Mouse (Mus musculus) heart, embryonic 11.5 days (tissue): Measurements from ENCODE around the gene Etnk2. TPM values are rescaled to one million over a fixed set of nuclear protein-coding genes. Genes with fewer than 3 reads are reported as not detected.
A peak's percentile ranks its signal among the peaks of the same experiment; 100 is the strongest.

Source experiments
- ATAC-seq: fragments of 200-750 bp; cut with Nextera tagmentation; replicated peaks from 2 replicates; pipeline ENCODE4 v1.8.0; 2017; ENCODE audit warnings: moderate library complexity; ENCODE audit not compliant: insufficient number of reproducible peaks, low FRiP score, low TSS enrichment
- H3K27ac ChIP-seq: fragments of 300-500 bp; sonication (generic); 2 replicates; pipeline ENCODE4 v1.5.1; 2014; ENCODE audit warnings: mild to moderate bottlenecking, low read depth, low read length
- H3K27me3 ChIP-seq: fragments of 300-500 bp; sonication (generic); 2 replicates; pipeline ENCODE4 v1.6.1; 2014; ENCODE audit warnings: mild to moderate bottlenecking, low read length, mixed read lengths; ENCODE audit not compliant: control insufficient read depth, insufficient read depth
- H3K36me3 ChIP-seq: fragments of 300-500 bp; sonication (generic); 2 replicates; pipeline ENCODE4 v1.6.1; 2014; ENCODE audit warnings: mild to moderate bottlenecking, low read length, moderate library complexity, mixed read lengths; ENCODE audit not compliant: control insufficient read depth, insufficient read depth
- H3K4me1 ChIP-seq: fragments of 300-500 bp; sonication (generic); 2 replicates; pipeline ENCODE4 v1.6.1; 2014; ENCODE audit warnings: low read length; ENCODE audit not compliant: control insufficient read depth, insufficient read depth
- H3K4me2 ChIP-seq: fragments of 300-500 bp; sonication (generic); 2 replicates; pipeline ENCODE4 v1.6.1; 2014; ENCODE audit warnings: mild to moderate bottlenecking, moderate library complexity
- H3K4me3 ChIP-seq: fragments of 300-500 bp; sonication (generic); 2 replicates; pipeline ENCODE4 v1.5.1; 2014; ENCODE audit warnings: low read depth, low read length
- H3K9ac ChIP-seq: fragments of 300-500 bp; sonication (generic); 2 replicates; pipeline ENCODE4 v1.6.1; 2014; ENCODE audit warnings: mild to moderate bottlenecking, low read depth, low read length, moderate library complexity
- H3K9me3 ChIP-seq: fragments of 300-500 bp; sonication (generic); replicated peaks from 2 replicates; pipeline ENCODE4 v1.6.1; 2016; ENCODE audit warnings: low read length; ENCODE audit not compliant: control insufficient read depth
- WGBS: fragments of 180-500 bp; shearing (Covaris S2); extraction: QIAGEN DNeasy Blood & Tissue Kit; methylation state at CpG from one replicate; pipeline ENCODE4 v1.1.7; 2014; ENCODE audit not compliant: insufficient replicate concordance; 5-methylcytosine and 5-hydroxymethylcytosine counted together
- polyA plus RNA-seq: library from polyadenylated mRNA; unstranded; fragments of >200 nt; fragmentation: Nextera tagmentation; extraction: Ambion mirVana; gene quantifications from 2 replicates; pipeline ENCODE4 v1.2.1, GENCODE M21; 2014

Gene Etnk2
- polyA plus RNA-seq, 1 experiment from 2014 or later = 1.5 TPM

- H3K9me3 ChIP-seq = no peaks in the 10 kb centered on the region
- 63% methylated on average over 14 of the region's 14 CpGs for WGBS
- H3K27ac ChIP-seq = no peak overlapping the region
- H3K27me3 ChIP-seq = no peaks in the 10 kb centered on the region
- H3K4me2 ChIP-seq = no peak overlapping the region
- no peak overlapping the region for H3K4me3 ChIP-seq
- H3K9ac ChIP-seq = no peak overlapping the region
- no peak for ATAC-seq
- no peaks in the 10 kb centered on the region; the same call in 1 of the 2 replicates for H3K4me1 ChIP-seq
- H3K36me3 ChIP-seq = no peaks in the 10 kb centered on the region
These were observed 17.1 kb downstream of the Etnk2 start for GRCm38 (mm10) chr1:133380347-133381065.

- Histone ChIP-seq H3K4me3 (no peak overlapping the region), H3K4me2 (no peak overlapping the region), H3K27me3 (no peaks in the 10 kb centered on the region), H3K9me3 (no peaks in the 10 kb centered on the region), H3K27ac (no peak overlapping the region), H3K36me3 (no peaks in the 10 kb centered on the region), H3K4me1 (no peaks in the 10 kb centered on the region; the same call in 1 of the 2 replicates), H3K9ac (no peak overlapping the region)
- no peak for ATAC-seq
- 7% methylated on average over 9 of the region's 9 CpGs for WGBS
These were observed 18.6 kb downstream of the Etnk2 start for GRCm38 (mm10) chr1:133382008-133382407.

- Histone ChIP-seq H3K9ac (no peak overlapping the region), H3K4me2 (no peak overlapping the region), H3K4me3 (no peak overlapping the region), H3K9me3 (no peaks in the 10 kb centered on the region), H3K27ac (no peak overlapping the region), H3K4me1 (peaks cover 2% of the 10 kb centered on the region), H3K27me3 (no peaks in the 10 kb centered on the region), H3K36me3 (no peaks in the 10 kb centered on the region)
- 54% methylated on average over 12 of the region's 12 CpGs for WGBS
- no peak for ATAC-seq
These were observed 19.3 kb downstream of the Etnk2 start for GRCm38 (mm10) chr1:133382552-133383155.

GRCm38 (mm10) chr1:133383157-133383783 is 19.9 kb downstream of the Etnk2 start:
- no peak for ATAC-seq
- no peak overlapping the region for H3K4me3 ChIP-seq
- 89% methylated on average over 14 of the region's 14 CpGs for WGBS
- H3K4me1 ChIP-seq = peaks cover 5% of the 10 kb centered on the region
- no peak overlapping the region for H3K4me2 ChIP-seq
- H3K27me3 ChIP-seq = no peaks in the 10 kb centered on the region
- no peak overlapping the region for H3K9ac ChIP-seq
- no peaks in the 10 kb centered on the region for H3K36me3 ChIP-seq
- no peak overlapping the region for H3K27ac ChIP-seq
- H3K9me3 ChIP-seq = no peaks in the 10 kb centered on the region

- no peak for ATAC-seq
- no peaks in the 10 kb centered on the region for H3K36me3 ChIP-seq
- peak overlapping the region; percentile 52; the same call in 1 of the 2 replicates for H3K9ac ChIP-seq
- no peak overlapping the region for H3K27ac ChIP-seq
- no peaks in the 10 kb centered on the region for H3K9me3 ChIP-seq
- H3K4me1 ChIP-seq = peaks cover 5% of the 10 kb centered on the region
- 24% methylated on average over 9 of the region's 9 CpGs for WGBS
- no peaks in the 10 kb centered on the region for H3K27me3 ChIP-seq
- peak overlapping the region; percentile 43 for H3K4me2 ChIP-seq
- H3K4me3 ChIP-seq = no peak overlapping the region
These were observed 22.1 kb downstream of the Etnk2 start for GRCm38 (mm10) chr1:133385506-133385905.

GRCm38 (mm10) chr1:133386209-133386608 is 22.8 kb downstream of the Etnk2 start:
- H3K9me3 ChIP-seq = no peaks in the 10 kb centered on the region
- H3K27me3 ChIP-seq = no peaks in the 10 kb centered on the region
- no peak for ATAC-seq
- no peak overlapping the region for H3K4me2 ChIP-seq
- H3K9ac ChIP-seq = peak overlapping the region; percentile 52; the same call in 1 of the 2 replicates
- no peak overlapping the region for H3K4me3 ChIP-seq
- 58% methylated on average over 11 of the region's 11 CpGs for whole genome bisulfite sequencing
- no peak overlapping the region for H3K27ac ChIP-seq
- peaks cover 5% of the 10 kb centered on the region for H3K4me1 ChIP-seq
- H3K36me3 ChIP-seq = peaks cover under 1% of the 10 kb centered on the region; the same call in 1 of the 2 replicates

GRCm38 (mm10) chr1:133387539-133388268 is 24.3 kb downstream of the Etnk2 start:
- ATAC-seq = no peak
- Histone ChIP-seq H3K36me3 (peaks cover 3% of the 10 kb centered on the region; the same call in 1 of the 2 replicates), H3K4me3 (no peak overlapping the region), H3K27ac (no peak overlapping the region; the same call in 1 of the 2 replicates), H3K9me3 (no peaks in the 10 kb centered on the region), H3K9ac (no peak overlapping the region), H3K4me2 (peak overlapping the region; percentile 42), H3K27me3 (no peaks in the 10 kb centered on the region), H3K4me1 (peaks cover 5% of the 10 kb centered on the region; the same call in 1 of the 2 replicates)
- 38% methylated on average over 19 of the region's 19 CpGs for WGBS

- Histone ChIP-seq H3K27ac (no peak overlapping the region), H3K4me3 (no peak overlapping the region), H3K9me3 (no peaks in the 10 kb centered on the region), H3K36me3 (peaks cover 3% of the 10 kb centered on the region; the same call in 1 of the 2 replicates), H3K9ac (no peak overlapping the region), H3K27me3 (no peaks in the 10 kb centered on the region), H3K4me2 (no peak overlapping the region), H3K4me1 (peaks cover 3% of the 10 kb centered on the region; the same call in 1 of the 2 replicates)
- WGBS = 65% methylated on average over 4 of the region's 4 CpGs
- ATAC-seq = no peak
These were observed 31.3 kb downstream of the Etnk2 start for GRCm38 (mm10) chr1:133394702-133395101.
